Mouse (Mus musculus) layer of hippocampus, adult 2 months (tissue): ENCODE measurements at regions not wholly inside any gene's neighbourhood (a gene's known extent, or its start where the extent isn't known, plus 50 kb on each side); places are given as distances from the start of the nearest gene placed in this dataset.

Source experiments
- DNase-seq, 2 experiments: peaks; one replicate each; pipeline ENCODE4 v3.0.0; 2022; ENCODE audit warnings: low spot score in 2 of 2
- H3K27ac ChIP-seq: fragments of 200-600 bp; 2 replicates; pipeline ENCODE4 v1.8.1; 2022
- H3K4me3 ChIP-seq: fragments of 200-600 bp; 2 replicates; pipeline ENCODE4 v1.8.1; 2022; ENCODE audit warnings: mild to moderate bottlenecking
- CTCF ChIP-seq: fragments of 200-600 bp; conservative IDR thresholded peaks from 2 replicates; pipeline ENCODE4 v1.8.1; 2022; ENCODE audit warnings: antibody characterized with exemption, mild to moderate bottlenecking, moderate library complexity

- H3K27ac ChIP-seq = no peak overlapping the region
- TF ChIP-seq CTCF = no peak
- DNase-seq = no peak
- H3K4me3 ChIP-seq = no peak overlapping the region
Observed at GRCm38 (mm10) chr15:67303804-67304203, 803.1 kb upstream of the Lrrc6 start.

GRCm38 (mm10) chr15:67301871-67302363 lies 801.2 kb upstream of the Lrrc6 start:
- Histone ChIP-seq H3K27ac (no peak overlapping the region), H3K4me3 (no peak overlapping the region)
- no peak for TF ChIP-seq CTCF
- peak in 1 of 2 experiments; percentile 0 for DNase-seq

GRCm38 (mm10) chr15:67301024-67301423 lies 800.3 kb upstream of the Lrrc6 start:
- TF ChIP-seq CTCF = no peak
- no peak overlapping the region for H3K4me3 ChIP-seq
- no peak for DNase-seq
- H3K27ac ChIP-seq = no peak overlapping the region

GRCm38 (mm10) chr15:67294797-67295196 lies 794.1 kb upstream of the Lrrc6 start:
- H3K27ac ChIP-seq = no peak overlapping the region
- TF ChIP-seq CTCF = no peak

GRCm38 (mm10) chr15:67289749-67290148 lies 789.0 kb upstream of the Lrrc6 start:
- no peak overlapping the region for H3K4me3 ChIP-seq
- TF ChIP-seq CTCF = no peak
- H3K27ac ChIP-seq = no peak overlapping the region
- no peak for DNase-seq

More at GRCm38 (mm10) chr15:67294797-67295196, 794.1 kb upstream of the Lrrc6 start:
- H3K4me3 ChIP-seq = no peak overlapping the region
- DNase-seq = no peak

- Histone ChIP-seq H3K4me3 (no peak overlapping the region), H3K27ac (no peak overlapping the region)
- no peak for TF ChIP-seq CTCF
- DNase-seq = no peak
Observed at GRCm38 (mm10) chr15:67284941-67285340, 784.2 kb upstream of the Lrrc6 start.

- Histone ChIP-seq H3K4me3 (no peak overlapping the region), H3K27ac (no peak overlapping the region)
- no peak for TF ChIP-seq CTCF
- no peak for DNase-seq
Observed at GRCm38 (mm10) chr15:67283275-67283972, 782.7 kb upstream of the Lrrc6 start.

GRCm38 (mm10) chr15:67278869-67279268 lies 778.2 kb upstream of the Lrrc6 start:
- TF ChIP-seq CTCF = no peak
- H3K27ac ChIP-seq = no peak overlapping the region
- DNase-seq = no peak

GRCm38 (mm10) chr15:67275058-67275457 lies 774.3 kb upstream of the Lrrc6 start:
- no peak overlapping the region for H3K27ac ChIP-seq
- DNase-seq = no peak
- H3K4me3 ChIP-seq = no peak overlapping the region
- TF ChIP-seq CTCF = no peak

More at GRCm38 (mm10) chr15:67278869-67279268, 778.2 kb upstream of the Lrrc6 start:
- no peak overlapping the region for H3K4me3 ChIP-seq

GRCm38 (mm10) chr15:67272397-67272796 lies 771.7 kb upstream of the Lrrc6 start:
- Histone ChIP-seq H3K27ac (no peak overlapping the region), H3K4me3 (no peak overlapping the region)
- no peak for TF ChIP-seq CTCF
- DNase-seq = no peak

- H3K27ac ChIP-seq = no peak overlapping the region
- no peak overlapping the region for H3K4me3 ChIP-seq
- no peak for DNase-seq
- no peak for TF ChIP-seq CTCF
Observed at GRCm38 (mm10) chr15:67263723-67264122, 763.0 kb upstream of the Lrrc6 start.

GRCm38 (mm10) chr15:67263313-67263712 lies 762.6 kb upstream of the Lrrc6 start:
- Histone ChIP-seq H3K4me3 (no peak overlapping the region), H3K27ac (no peak overlapping the region)
- no peak for DNase-seq
- no peak for TF ChIP-seq CTCF

GRCm38 (mm10) chr15:67262269-67262668 lies 761.6 kb upstream of the Lrrc6 start:
- H3K27ac ChIP-seq = no peak overlapping the region
- DNase-seq = no peak
- H3K4me3 ChIP-seq = no peak overlapping the region
- no peak for TF ChIP-seq CTCF

- Histone ChIP-seq H3K27ac (no peak overlapping the region), H3K4me3 (no peak overlapping the region)
- DNase-seq = no peak
- TF ChIP-seq CTCF = no peak
Observed at GRCm38 (mm10) chr15:67260666-67261065, 760.0 kb upstream of the Lrrc6 start.
